Mouse (Mus musculus): ENCODE measurements at regions not wholly inside any gene's neighbourhood (a gene's known extent, or its start where the extent isn't known, plus 50 kb on each side); places are given as distances from the start of the nearest gene placed in this dataset.

DNA sequence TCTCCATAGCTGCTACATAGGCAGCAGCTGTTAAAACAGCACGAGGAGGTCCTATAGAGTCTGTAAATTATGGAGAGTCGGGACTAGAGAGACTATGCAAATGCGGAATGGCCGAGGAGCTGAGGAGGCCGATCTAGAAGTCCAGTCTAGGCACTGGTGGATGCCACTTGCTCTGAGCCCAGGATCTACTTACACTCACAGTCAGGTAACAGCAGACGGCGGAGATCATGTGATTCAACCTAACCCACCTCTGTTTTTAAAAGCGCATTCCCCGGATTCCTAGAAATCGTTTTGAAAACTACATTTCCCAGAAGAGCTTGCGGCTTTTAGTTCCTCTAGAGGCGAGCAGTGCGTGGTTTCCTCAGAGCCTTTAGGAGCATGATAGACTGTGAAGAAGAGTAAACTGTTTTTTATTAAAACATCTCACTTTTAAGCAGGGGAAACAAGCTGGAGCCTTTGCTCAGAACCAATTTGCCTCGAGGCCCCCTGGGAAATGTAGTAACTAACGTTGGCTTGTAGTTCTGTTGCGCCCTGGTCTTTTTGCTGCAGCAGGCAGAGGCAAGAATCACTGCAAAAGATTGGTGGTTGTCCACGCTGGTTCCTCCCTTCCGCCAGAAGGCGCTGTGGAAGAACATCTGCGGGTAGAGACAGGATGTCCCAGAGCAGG lies 68.6 kb upstream of the Chd6 start:
- DNase-seq (ENCODE audit: low spot score in 2 of 2) = peak; percentile 65 to 77

GRCm38 (mm10) chr2:161166681-161167080 lies 57.8 kb upstream of the Chd6 start:
- DNase-seq (ENCODE audit: low spot score in 2 of 2) = no peak

- DNase-seq (ENCODE audit: low spot score in 2 of 2) = no peak
These were observed 56.6 kb upstream of the Chd6 start for GRCm38 (mm10) chr2:161165495-161165894.

DNA sequence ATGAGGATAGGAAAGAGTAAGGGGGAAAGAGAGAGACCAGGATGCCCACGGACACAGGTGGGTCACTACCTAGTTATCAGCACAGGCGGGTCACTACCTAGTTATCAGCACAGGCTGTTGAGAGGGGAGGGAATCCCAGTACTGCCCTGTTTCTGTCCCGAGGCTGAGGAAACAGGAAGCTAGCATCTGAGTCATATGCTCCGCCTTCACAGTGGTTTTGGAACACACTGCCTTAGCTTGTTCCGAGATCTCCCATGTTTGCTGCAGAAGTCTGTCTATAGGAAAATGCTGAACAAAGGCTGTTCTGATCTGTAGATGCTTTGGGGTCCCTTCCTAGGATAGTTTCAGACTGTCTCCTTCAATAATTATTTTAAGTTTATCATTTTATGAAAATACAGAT lies 55.4 kb upstream of the Chd6 start:
- DNase-seq (ENCODE audit: low spot score in 2 of 2) = no peak
